Mouse (Mus musculus) lung, adult 2 months (tissue): ENCODE data around the gene Tomm20l.

Source experiments
- CTCF ChIP-seq: fragments of 200-500 bp; IDR thresholded peaks from 2 replicates; pipeline ENCODE4 v1.5.1; 2011; ENCODE audit warnings: mild to moderate bottlenecking, low read length, control low read depth; ENCODE audit not compliant: insufficient read depth
- POLR2A ChIP-seq: fragments of 200-500 bp; IDR thresholded peaks from 2 replicates; pipeline ENCODE4 v1.6.1; 2011; ENCODE audit warnings: low read depth, mild to moderate bottlenecking, control low read depth, low read length, borderline replicate concordance; ENCODE audit errors: extremely low read depth

DNA sequence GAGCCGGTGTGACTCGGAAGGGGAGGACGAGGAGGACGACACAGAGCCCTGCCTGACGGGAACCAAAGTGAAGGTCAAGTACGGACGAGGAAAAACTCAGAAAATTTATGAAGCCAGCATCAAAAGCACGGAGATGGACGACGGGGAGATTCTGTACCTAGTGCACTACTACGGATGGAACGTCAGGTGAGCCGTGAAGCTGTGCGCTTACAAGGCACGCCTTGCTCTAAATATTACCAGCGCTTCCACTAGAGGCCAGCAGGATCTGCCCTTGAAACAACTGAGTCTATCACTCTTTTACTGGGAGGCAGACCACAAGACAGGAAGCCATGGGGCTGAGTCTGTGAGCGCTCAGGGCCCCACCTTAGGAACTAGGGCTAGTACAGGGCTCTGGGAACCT is 41.4 kb upstream of the Tomm20l start:
- no peak for TF ChIP-seq CTCF
- no peak for TF ChIP-seq POLR2A
